Mouse (Mus musculus) adrenal gland, postnatal 25 days (tissue): Measurements from ENCODE around the gene Btbd2. TPM values are rescaled to one million over a fixed set of nuclear protein-coding genes. Genes with fewer than 3 reads are reported as not detected.

Experiments
- DNase-seq: peaks from one replicate; pipeline ENCODE4 v3.0.0; 2021; ENCODE audit warnings: mixed read lengths
- total RNA-seq: library from RNA; stranded (reverse); gene quantifications from 2 replicates; pipeline ENCODE4 v1.2.3, GENCODE M21; 2021

Btbd2 gene
- total RNA-seq, 1 experiment from 2014 or later, result 79.2 TPM

- DNase-seq, result no peak
Observed at GRCm38 (mm10) chr10:80635345-80635744, 21.5 kb downstream of the Btbd2 start.

GRCm38 (mm10) chr10:80628925-80629324 is 27.9 kb downstream of the Btbd2 start:
- DNase-seq, result no peak

GRCm38 (mm10) chr10:80627685-80628084 is 29.2 kb downstream of the Btbd2 start:
- no peak for DNase-seq

GRCm38 (mm10) chr10:80625764-80626163 is 31.1 kb downstream of the Btbd2 start:
- DNase-seq, result no peak

GRCm38 (mm10) chr10:80623457-80624191 is 33.2 kb downstream of the Btbd2 start:
- peak; percentile 58 for DNase-seq

GRCm38 (mm10) chr10:80622661-80623456 is 34.0 kb downstream of the Btbd2 start, which contains the start of gene Csnk1g2:
Csnk1g2 (plus strand) TSS chr10:80622838.
- DNase-seq, result peak; percentile 46

GRCm38 (mm10) chr10:80621940-80622660 is 34.8 kb downstream of the Btbd2 start:
- peak; percentile 98 for DNase-seq

GRCm38 (mm10) chr10:80621690-80621939 is 35.3 kb downstream of the Btbd2 start:
- no peak for DNase-seq

GRCm38 (mm10) chr10:80620796-80621689 is 35.8 kb downstream of the Btbd2 start:
- DNase-seq, result no peak

GRCm38 (mm10) chr10:80620365-80620764 is 36.5 kb downstream of the Btbd2 start:
- DNase-seq, result no peak

- no peak for DNase-seq
Observed at GRCm38 (mm10) chr10:80619465-80620244, 37.2 kb downstream of the Btbd2 start.

- DNase-seq, result peak; percentile 45
Observed at GRCm38 (mm10) chr10:80618181-80618580, 38.7 kb downstream of the Btbd2 start.

- no peak for DNase-seq
Observed at GRCm38 (mm10) chr10:80614351-80614750, 42.5 kb downstream of the Btbd2 start.

- DNase-seq, result no peak
Observed at GRCm38 (mm10) chr10:80613821-80614220, 43.0 kb downstream of the Btbd2 start.

GRCm38 (mm10) chr10:80611905-80612304 is 45.0 kb downstream of the Btbd2 start:
- DNase-seq, result no peak

- peak; percentile 62 for DNase-seq
Observed at GRCm38 (mm10) chr10:80611024-80611423, 45.8 kb downstream of the Btbd2 start.

GRCm38 (mm10) chr10:80610116-80610785 is 46.6 kb downstream of the Btbd2 start:
- no peak for DNase-seq

- DNase-seq, result no peak
Observed at GRCm38 (mm10) chr10:80609269-80609924, 47.5 kb downstream of the Btbd2 start.

GRCm38 (mm10) chr10:80608435-80608834 is 48.4 kb downstream of the Btbd2 start:
- no peak for DNase-seq
